Mouse (Mus musculus) erythroid progenitor cell, adult 5-6 weeks (primary cell): ENCODE results near the gene Znrf2. TPM values are rescaled to one million over a fixed set of nuclear protein-coding genes. Genes with fewer than 3 reads are reported as not detected.

Source experiments
- ATAC-seq: replicated peaks from 2 replicates; pipeline ENCODE4 v1.8.0; 2016; ENCODE audit warnings: moderate number of reproducible peaks, mild to moderate bottlenecking, moderate TSS enrichment, inconsistent platforms; ENCODE audit not compliant: poor library complexity, low FRiP score, severe bottlenecking
- total RNA-seq, 2 experiments: library from RNA; stranded (forward) in 1 of 2; stranded (reverse) in 1 of 2; fragments of 150-400 nt in 1 of 2; fragments of 186-747, 209-891 nt in 1 of 2; gene quantifications; 2 replicates each; pipeline versions ENCODE4 v1.2.3 to v1.2.4; 2015 to 2017; ENCODE audit warnings: low replicate concordance in 2 of 2

Znrf2 gene
- 12.6 and 15.9 TPM in 2 replicates for total RNA-seq (2015; ENCODE audit: low replicate concordance)
- 5.9 and 9.5 TPM in 2 replicates for total RNA-seq (2017; ENCODE audit: low replicate concordance)

- peak; percentile 94 for ATAC-seq
Measured at GRCm38 (mm10) chr6:54816388-54817065, at the start of gene Znrf2. Znrf2 (plus strand) TSS chr6:54816916.

- ATAC-seq = no peak
Measured at GRCm38 (mm10) chr6:54767746-54768145, 49.0 kb upstream of the Znrf2 start.

GRCm38 (mm10) chr6:54770766-54771165 lies 46.0 kb upstream of the Znrf2 start:
- ATAC-seq = no peak

- no peak for ATAC-seq
Measured at GRCm38 (mm10) chr6:54771171-54771570, 45.5 kb upstream of the Znrf2 start.

- ATAC-seq = no peak
Measured at GRCm38 (mm10) chr6:54772078-54772477, 44.6 kb upstream of the Znrf2 start.

- no peak for ATAC-seq
Measured at GRCm38 (mm10) chr6:54775739-54776138, 41.0 kb upstream of the Znrf2 start.

- no peak for ATAC-seq
Measured at GRCm38 (mm10) chr6:54777661-54778060, 39.1 kb upstream of the Znrf2 start.

GRCm38 (mm10) chr6:54779968-54780367 lies 36.7 kb upstream of the Znrf2 start:
- ATAC-seq = no peak

- no peak for ATAC-seq
Measured at GRCm38 (mm10) chr6:54780569-54781304, 36.0 kb upstream of the Znrf2 start.

- ATAC-seq = no peak
Measured at GRCm38 (mm10) chr6:54781881-54782280, 34.8 kb upstream of the Znrf2 start.

GRCm38 (mm10) chr6:54785098-54785730 lies 31.5 kb upstream of the Znrf2 start:
- ATAC-seq = no peak

- no peak for ATAC-seq
Measured at GRCm38 (mm10) chr6:54786766-54787165, 29.9 kb upstream of the Znrf2 start.

- ATAC-seq = no peak
Measured at GRCm38 (mm10) chr6:54788493-54788892, 28.2 kb upstream of the Znrf2 start.

- ATAC-seq = no peak
Measured at GRCm38 (mm10) chr6:54789139-54789538, 27.6 kb upstream of the Znrf2 start.

- ATAC-seq = no peak
Measured at GRCm38 (mm10) chr6:54790071-54790470, 26.6 kb upstream of the Znrf2 start.

GRCm38 (mm10) chr6:54793853-54794252 lies 22.9 kb upstream of the Znrf2 start:
- ATAC-seq = no peak

GRCm38 (mm10) chr6:54794372-54794771 lies 22.3 kb upstream of the Znrf2 start:
- no peak for ATAC-seq

- ATAC-seq = no peak
Measured at GRCm38 (mm10) chr6:54794991-54795390, 21.7 kb upstream of the Znrf2 start.

- ATAC-seq = no peak
Measured at GRCm38 (mm10) chr6:54795971-54796370, 20.7 kb upstream of the Znrf2 start.

GRCm38 (mm10) chr6:54802348-54802747 lies 14.4 kb upstream of the Znrf2 start:
- ATAC-seq = no peak
